Mouse (Mus musculus) CD4-positive, CD25-positive, alpha-beta regulatory T cell, adult 4 months (primary cell): Measurements from ENCODE around the gene Smo. TPM values are rescaled to one million over a fixed set of nuclear protein-coding genes. Genes with fewer than 3 reads are reported as not detected.

Experiments
- ATAC-seq: one replicate; pipeline ENCODE4 v1.8.0; 2017
- polyA plus RNA-seq, 2 experiments: library from polyadenylated mRNA; unstranded; fragments of 100-300 nt; shearing (Covaris generic); gene quantifications; one replicate each; pipeline ENCODE4 v1.2.1; 2017

Smo gene
- polyA plus RNA-seq = under 1 TPM in 1 of 2 experiments, not detected in 1; 0.11 TPM

DNA sequence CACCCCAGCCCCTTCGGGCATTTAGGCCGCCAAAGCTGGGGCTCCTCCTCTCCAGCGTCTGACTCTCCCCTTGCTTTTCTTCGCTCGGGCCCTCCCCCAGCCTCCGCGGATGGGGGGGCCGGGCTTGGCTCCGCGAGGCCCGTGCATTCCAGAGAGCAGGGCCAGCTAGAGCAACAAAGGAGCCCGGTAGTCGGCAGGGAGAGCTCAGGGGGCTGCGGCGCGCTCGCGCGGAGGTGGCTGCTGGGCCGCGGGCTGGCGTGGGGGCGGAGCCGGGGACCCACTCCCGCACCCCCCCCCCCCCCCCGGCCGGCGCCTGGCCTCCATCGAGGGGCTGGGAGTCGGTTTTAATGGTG lies at the start of gene Smo:
Gene Smo (plus strand): TSS at position 168 of the 353 bp plus-strand sequence.
- peak; percentile 47 for ATAC-seq

DNA sequence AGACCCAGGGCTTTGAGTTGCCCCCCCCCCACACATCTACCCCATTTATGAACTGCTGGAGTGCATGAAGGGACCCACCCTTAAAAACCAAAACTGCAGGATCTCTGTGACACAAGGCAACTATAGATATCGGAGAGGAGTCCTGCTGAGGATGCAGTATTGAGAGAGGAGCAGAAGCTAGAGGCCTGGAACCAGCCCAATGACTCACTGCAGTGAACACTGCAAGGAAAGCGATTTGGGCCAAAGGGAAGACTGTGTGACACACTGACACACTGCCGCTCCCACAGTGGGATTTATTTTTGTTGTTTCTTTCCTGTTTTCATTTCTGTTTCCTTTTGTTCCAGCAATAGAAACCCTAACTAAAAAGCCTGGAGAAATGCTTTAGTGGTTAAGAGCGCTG lies 49.4 kb upstream of the Smo start:
- no peak for ATAC-seq

DNA sequence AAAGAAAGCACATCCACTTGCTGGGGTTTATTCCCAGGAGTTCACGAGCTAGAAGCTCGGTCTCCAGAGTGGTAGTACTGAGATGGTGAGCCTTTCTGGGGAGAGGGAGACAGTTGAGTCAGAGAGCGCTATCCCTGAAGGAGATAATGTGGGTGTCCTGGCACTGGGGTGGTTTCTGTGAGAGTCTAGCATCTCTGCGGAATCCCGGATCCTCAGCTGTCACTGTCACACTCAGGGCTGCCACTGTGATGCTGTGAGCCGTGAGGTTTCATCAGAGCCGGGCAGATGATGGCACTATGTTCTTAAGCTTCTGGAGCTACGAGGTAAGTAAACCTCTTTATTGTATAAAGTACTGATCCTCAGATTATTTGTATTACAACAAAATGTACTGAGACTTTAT lies 45.8 kb upstream of the Smo start:
- no peak for ATAC-seq

DNA sequence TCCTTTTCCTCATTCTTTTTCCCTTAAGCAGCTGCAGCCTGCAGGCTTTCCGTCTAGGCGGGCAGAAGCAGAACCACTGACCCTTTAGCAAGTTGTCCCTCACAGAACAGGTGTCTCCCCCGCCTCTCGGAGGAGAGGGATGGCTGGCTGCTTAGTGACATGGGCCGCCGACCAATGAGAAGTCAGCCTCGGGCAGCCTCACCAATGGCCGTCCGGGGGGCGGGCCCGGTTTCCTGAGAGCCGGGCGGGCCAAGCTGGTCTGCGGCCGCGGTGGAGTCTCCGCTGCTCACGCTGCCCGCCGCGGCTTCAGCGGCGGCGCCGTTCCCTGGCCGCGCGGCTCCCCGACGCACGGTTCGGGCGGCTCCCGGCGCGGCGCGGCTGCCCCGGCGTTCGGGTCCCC lies 41.4 kb upstream of the Smo start, which contains the start of gene Tspan33:
Gene Tspan33 (plus strand): TSS at position 270 of the 400 bp plus-strand sequence.
- ATAC-seq = peak; percentile 98

DNA sequence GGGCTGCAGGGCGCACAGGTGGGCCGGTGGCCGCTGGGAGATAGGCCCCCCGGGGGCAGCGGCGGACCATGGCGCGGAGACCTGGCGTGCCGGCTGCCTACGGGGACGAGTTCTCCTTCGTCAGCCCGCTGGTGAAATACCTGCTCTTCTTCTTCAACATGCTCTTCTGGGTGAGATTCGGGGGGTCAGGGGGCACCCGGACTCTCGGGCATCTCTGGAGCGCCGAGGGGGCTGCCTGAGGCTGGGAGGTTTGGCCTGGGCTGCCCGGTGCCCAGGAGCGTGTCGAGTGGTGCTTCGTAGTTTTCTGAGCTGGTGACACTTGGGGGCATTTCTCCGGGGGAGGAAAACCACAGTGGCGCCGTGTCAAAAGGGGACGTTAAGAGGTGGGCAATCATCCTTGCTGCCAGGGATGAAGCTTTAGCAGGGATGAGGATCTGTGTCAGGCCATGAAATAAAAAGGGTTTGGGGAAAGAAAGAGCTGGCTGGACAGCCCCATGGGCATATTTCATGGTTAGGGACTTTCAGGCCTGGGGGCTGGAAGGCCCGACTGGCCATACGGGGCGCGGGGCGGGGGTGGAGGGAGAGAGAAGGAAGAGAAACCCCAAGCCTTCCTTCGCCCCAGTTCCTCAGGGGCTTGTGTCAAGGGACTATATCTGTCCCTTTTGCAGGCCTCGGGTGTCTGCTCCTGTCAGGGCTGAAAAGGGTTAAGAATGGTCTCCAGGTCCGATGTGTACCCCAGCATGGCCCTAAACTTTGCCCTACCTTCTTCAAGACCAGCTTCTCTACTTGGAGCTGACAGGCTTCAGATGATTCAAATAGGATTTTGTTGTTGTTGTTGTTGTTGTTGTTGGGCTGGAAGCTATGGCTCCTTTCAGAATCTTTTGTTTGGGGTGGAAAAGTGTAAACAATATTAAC lies 40.7 kb upstream of the Smo start:
- ATAC-seq = no peak

DNA sequence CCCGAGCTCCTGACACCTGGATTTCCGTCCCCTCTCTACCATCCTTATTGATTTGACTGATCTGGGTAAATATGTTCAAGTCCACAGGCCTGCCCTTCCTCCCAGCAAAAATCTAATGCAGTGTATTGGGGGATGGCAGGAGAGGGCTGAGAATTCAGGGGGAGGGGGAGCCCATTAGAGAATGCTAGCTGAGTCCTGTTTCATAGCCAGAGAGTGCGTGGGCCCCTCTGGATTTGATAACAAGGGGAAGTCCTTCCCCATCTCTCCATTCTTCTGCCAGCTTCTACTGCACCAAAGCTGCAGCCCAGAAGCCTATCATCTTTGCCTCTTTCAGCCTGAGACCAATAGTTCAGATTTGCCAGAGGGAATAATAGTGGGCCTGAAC lies 40.0 kb upstream of the Smo start:
- ATAC-seq = no peak

DNA sequence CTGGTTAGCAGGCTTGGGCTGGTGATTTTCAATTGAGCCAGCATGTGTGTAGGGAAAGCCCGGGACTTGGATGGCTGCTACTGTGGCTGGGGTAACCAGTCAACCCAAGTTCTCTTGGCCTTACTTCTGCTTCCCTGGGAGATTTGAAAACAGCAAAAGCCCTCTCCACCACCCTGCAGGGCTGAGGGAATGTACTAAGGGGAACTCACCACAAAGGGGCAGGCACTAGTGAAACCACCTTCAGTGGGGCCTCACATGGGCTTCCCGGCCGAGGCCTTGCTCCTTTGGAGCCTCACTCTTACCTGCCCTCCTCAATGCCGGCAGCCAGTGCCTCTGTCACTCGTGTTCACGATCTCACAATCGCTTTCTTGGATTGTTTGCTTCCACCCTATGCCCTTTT lies 39.3 kb upstream of the Smo start:
- ATAC-seq = no peak

DNA sequence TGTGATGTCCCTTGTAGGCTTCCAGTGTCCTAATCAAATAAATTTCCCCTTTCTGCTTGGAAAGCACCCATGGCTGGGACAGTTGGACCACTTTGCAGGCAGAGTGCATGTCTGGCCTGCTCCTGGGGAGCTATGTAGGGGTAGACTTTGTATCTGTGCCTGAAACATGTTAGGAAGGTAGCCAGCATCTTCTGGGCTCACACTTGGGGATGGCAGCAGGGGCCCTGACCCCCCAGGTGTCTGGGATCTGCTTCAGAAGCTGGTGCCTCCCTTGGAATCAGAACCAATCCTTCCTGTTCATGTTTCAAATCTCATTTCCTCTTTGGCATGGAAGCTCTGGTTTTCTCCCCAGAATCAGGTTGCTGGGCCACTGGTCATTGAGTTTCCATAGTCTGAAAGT lies 38.2 kb upstream of the Smo start:
- ATAC-seq = no peak

DNA sequence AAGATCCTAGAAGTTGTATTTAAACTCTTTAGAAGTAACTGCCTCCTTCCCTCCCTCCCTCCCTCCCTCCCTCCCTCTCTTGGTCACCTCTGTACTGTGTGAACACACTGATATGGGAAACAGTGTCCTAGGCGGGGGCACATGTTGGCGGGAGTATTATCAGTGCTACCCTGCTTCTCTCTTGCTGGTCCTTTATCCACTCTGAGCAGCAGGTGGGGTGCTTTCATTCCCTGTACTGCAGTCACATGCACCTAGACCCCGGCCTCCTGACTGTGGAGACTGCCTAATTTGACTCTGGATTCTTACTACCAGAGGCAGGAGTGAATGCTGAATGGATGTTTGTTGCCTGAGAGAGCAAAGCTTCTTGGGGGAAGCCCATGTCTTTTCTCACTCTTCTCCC lies 37.8 kb upstream of the Smo start:
- no peak for ATAC-seq

DNA sequence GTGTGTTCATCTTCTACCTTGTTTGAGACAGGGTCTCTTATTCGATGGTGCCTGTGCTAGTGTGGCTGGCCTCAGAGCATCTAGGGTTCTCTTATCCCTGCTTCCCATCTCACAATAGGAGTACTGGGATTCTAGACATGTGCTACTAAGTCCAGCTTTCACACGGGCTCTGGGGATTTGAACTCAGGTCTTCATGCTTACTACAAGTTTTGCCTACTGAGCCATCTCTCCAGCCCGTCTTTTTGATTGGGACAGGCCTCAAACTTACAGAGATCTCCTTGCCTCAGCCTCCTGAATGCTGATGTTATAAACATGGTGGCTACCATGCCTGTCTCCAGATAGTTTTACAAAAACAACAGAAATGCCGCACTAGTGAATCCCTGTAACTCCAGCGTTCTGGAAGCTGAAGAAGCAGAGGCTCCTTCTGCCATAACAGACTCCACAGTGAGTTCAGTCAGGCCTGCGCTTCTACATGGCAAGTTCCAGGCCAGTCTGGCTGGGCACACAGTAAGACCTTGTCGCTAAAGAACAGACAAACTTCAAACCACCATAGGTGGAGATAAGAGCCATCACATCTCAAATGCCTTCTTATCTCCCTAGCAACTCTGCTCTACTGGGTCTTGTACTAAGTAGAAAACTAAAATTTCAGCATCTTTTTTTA lies 36.1 kb upstream of the Smo start:
- no peak for ATAC-seq

DNA sequence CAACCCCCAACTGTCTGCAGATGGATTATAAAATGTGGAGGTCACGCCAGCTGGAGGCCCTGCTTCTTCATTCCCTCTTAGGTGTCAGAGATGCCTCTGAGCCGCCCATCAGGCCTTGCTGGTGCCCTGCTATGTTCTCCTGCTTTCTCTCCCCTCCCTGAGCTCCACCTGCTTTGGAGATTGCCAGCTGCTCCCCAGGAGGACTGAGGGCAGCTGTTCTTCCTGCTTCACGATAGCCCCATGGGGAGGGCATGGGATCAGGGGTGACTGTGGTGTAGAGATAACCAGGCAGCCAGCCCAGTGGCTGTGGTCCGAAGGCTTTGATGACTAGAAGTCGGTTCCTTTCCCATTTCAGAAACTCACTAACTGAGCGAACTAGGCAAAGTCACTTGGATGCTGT lies 34.3 kb upstream of the Smo start:
- no peak for ATAC-seq

DNA sequence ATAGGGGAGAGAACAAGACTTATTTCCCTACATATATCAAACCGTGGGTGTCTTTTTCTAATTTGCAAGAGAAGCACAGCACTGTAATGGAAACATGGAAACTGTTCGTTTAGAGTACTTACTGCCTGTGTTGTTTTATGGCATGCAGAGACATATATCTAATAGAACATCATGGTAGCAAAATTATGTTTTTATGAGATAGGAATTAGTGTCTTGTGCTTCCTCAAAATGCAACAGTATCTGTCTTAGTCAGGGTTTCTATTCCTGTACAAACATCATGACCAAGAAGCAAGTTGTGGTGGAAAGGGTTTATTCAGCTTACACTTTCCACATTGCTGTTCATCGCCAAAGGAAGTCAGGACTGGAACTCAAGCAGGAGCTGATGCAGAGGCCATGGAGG lies 33.2 kb upstream of the Smo start:
- no peak for ATAC-seq

DNA sequence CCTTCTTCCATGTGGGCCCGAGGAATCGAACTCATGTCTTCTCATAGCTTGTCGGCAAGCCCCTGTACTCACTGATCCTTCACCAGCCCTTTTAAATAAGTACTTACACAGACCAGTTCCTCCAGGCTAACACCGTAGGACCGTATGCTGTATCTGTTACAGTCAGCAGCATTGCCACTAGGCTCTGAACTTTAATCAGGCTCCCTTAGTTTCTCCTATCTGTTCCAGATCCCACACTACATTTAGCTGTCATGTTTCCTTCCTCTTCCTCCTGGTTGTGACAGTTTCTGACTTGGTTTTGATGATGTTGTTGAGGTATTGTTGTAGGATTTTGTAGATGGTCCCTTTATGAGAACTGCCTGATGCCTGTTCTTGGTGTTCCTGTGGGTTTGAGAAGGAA lies 31.2 kb upstream of the Smo start:
- ATAC-seq = no peak

DNA sequence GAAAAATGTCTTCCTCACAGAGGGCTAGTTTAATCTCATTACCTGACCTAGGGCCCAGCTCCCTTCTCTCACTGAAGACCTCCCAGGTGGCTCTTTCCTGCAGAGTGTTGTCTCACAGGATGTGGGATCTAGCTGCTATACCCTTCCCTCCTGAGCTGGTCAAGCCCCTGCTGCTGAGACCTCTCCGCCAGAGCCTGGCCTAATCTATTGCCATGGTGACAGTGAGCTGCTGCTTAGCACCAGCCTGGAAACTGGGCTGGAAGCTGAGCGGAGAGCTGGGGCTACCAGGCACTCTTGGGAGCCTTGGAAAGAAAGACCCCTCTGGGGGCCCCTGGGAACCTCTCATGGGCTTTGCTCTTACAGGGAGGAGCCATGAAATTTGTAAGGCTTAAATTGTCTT lies 27.4 kb upstream of the Smo start:
- ATAC-seq = no peak

DNA sequence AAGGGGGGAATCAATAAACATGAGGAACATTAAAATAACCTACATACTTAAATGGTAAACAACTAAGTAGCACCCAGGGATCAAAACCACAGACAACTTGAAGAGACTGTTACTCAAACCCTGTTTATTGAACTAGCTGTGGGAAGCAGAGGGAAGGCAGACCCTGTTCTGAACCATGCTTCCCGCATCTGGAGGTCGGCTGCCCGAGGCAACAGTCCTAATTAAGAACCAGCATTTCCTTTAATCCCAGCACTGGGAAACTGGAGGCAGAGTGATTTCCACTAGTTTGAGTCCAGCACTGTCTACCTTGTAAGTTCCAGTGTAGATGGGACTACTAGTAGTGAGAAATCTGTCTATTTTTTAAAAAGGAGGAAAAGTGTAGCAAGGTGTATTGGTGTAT lies 24.0 kb upstream of the Smo start:
- ATAC-seq = no peak

DNA sequence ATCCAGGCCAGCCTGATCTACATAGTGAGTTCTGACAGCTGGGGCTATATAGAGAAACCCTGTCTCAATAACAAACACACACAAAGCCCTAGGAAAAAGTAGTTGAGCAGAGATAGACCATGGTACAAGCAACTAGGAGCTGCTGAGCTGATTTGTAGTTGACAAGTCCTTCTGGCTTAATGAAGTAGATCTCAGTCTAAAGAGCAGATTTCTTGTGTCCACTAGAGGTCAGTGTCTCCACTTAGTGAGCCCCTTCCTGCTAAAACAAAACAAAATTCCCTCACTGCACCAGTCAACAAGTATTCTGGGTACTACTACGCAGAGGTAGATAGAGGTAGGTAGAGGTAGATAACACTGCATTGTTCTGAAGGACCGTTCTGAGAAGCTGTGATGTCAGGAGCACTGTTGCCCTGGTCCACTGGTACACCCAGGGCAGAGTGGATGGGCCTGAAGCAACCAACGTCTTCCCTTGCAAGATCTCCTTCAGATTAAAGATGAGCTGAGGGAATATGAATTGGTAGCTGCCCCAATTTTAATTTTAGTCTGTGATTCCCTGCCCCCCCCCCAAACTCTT lies 23.2 kb upstream of the Smo start:
- ATAC-seq = no peak

DNA sequence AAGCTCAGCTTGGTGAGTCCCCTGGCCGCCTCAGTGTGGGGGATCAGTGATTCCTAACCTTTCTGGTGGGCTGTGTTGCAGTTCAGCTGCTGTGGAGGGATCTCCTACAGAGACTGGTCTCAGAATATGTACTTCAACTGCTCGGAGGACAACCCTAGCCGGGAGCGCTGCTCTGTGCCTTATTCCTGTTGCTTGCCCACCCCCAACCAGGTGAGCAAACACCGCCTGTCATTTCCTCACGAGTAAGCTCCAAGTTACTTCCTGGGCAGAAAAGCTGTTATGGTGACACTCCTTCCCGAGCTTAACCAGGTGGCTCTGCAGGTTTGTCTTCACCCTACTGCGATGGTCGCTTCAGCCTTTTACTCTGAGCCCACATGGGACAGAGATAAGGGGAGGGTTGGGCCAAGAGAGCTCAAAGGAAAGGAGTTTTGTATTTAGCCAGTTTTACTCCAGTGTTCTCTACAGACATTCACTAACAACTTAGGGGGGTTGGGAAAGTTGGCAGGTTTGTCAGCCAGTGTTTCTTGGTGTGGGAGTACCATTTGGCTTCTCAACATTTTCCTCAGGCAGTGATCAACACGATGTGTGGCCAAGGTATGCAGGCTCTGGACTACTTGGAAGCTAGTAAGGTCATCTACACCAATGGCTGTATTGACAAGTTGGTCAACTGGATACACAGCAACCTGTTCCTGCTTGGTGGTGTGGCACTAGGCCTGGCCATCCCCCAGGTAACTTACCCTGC lies 18.5 kb upstream of the Smo start:
- no peak for ATAC-seq

DNA sequence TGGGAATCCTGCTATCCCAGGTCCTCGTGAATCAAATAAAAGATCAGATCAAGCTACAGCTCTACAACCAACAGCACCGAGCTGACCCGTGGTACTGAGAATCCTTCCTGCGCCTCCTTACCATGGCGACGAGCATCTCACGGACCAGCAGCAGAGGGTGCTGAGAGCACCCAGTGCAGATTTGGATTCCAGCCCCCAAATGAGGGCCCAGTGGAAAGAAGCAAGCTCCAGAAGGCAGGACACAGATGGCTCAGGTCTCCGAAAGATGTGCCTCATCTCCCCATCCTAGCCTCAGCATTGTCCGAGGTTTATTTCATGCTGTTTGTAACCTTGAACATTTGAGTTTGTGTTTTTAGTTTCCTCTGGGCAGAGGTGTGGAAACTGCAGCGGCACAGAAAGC lies 17.8 kb upstream of the Smo start:
- no peak for ATAC-seq

DNA sequence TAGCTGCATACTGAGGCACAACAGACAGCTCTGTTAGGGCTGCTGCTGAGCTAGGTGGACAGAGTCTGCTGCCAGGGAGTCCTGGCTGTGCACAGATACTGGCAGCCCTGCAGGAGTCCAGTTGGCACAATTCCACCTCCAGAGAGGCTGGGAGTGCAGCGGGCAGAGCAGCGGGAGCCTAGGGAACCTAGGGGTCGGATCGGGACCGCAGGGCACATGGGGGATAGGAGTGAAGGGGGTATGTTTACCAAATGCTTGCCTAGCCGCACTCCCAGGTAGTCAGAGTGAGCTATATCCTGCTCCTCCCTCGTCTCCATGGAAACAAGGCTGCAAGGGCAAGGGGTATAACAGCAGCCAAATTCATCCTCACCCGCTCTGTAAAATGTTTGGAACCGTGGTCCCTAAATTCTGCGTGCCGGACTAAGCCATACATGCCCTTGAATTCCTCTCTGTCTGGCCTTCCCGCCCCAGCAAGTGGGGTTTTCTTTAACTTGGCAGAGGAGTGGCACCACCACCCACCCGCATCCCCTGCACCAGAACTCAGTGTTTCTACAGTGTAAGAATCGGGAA lies 17.3 kb upstream of the Smo start:
- no peak for ATAC-seq

DNA sequence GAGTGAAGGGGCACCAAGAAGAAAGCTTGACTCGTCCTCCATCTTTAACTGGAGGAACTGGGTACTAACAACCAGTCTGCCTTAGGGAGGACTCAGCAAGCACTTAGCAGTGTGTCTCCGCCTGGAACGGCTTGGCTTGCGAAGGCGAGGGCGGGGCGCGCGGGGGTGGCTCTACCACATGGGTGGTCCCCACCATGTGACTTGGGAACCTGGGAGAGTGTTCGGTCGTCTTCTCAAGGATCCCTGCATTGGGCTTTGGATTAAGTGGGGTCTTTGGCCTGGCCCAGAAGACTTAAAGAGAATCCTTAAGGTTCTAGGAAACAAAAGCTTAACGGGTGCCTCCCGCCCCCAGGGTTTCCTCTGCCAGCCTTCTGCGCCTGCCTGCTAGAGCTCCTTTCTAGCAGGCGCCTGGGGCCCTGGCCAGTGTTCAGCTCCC lies 16.4 kb upstream of the Smo start:
- no peak for ATAC-seq

DNA sequence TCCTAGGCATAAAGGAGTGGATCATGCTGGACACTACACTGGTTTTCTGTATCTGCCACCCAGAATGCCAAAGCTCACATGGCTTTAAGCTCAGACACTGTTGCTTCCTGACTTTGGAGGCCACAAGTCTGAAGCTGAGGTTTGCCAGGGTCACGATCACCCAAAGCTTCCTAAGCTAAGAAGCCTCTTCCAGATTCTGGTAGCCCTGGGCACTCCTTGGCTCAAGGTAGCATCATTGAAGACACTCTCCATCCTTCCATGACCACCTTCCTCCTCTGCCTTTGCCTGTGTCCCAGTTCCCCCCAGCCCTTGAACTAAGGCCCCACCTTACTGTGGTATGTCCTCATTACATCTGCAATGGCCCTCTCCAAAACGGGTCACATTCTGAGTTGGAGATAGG lies 13.4 kb upstream of the Smo start:
- no peak for ATAC-seq

DNA sequence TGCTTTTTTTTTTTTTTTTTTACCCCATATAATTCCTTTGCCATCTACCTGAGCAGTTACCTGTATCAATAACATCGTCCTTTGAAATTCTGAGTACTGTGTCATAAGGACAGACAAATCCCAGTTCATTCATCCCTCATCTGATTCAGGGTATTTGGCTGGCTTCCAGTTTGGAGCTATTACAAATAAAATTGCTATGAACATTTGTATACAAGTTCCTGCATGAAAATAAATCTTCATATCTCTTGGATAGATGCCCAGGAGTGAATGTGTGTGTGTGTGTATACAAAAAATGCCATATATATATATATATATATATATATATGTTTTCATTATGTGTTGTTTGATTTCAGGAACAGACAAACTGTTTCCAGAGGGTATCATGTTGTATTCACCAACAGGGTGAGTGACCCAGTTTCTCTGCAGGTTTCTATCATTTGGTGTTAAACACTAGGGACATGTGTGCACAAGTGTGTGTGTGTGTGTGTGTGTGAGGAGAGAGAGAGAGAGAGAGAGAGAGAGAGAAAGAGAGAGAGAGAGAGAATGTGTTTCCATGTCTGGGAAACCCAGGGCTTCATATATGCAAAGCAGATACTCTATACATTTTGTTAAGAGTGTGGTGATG lies 8.6 kb upstream of the Smo start:
- ATAC-seq = no peak
